Mouse (Mus musculus) urinary bladder, adult 2 months (tissue): ENCODE results near the gene Cdt1. TPM values are rescaled to one million over a fixed set of nuclear protein-coding genes. Genes with fewer than 3 reads are reported as not detected.

Experiments
- DNase-seq: peaks from one replicate; pipeline ENCODE4 v3.0.0; 2022; ENCODE audit warnings: low spot score
- polyA plus RNA-seq: library from polyadenylated mRNA; depleted of rRNA; stranded (reverse); fragments of >200 nt; gene quantifications from 2 replicates; pipeline ENCODE4 v1.2.3, GENCODE M21; 2012

Gene Cdt1
- polyA plus RNA-seq, 1 experiment, result 9.9 TPM

DNA sequence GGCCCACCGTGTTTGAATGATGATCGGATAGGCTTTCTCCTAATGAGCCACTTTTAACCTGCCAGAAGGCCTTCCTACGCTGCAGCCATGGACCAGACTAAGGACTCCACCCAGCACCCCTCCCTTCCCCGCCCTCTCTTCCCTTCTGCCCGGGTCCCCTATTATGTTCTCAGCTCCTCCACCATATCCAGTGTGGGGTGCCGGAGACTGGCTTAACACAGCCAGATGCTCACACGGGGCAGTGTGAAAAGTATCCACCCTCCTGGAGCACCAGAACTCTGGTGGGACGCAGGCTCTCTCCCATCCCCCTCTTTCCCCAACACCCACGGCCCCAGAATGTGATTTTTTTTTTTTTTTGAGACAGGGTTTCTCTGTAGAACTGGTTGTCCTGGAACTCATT, 5.8 kb downstream of the Cdt1 start:
- no peak for DNase-seq

DNA sequence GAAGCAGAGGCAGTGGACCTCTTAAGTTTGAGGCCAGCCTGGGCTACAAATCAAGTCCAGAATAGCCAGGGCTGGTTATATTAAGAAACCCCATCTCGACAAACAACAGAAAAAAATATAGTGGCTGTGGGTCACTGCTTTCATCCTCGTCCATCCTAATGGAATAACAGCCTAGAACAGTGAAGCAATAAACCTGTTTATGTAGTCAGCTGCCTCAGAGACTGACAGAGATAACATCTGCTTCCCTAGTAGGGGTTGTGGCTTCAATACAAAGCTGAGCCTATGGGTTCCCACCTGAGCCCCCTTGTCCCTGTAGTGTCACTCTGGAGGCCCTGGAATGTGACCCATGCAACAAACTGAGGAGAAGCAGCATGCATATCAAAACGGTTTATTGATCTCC, 6.4 kb downstream of the Cdt1 start:
- DNase-seq, result no peak

DNA sequence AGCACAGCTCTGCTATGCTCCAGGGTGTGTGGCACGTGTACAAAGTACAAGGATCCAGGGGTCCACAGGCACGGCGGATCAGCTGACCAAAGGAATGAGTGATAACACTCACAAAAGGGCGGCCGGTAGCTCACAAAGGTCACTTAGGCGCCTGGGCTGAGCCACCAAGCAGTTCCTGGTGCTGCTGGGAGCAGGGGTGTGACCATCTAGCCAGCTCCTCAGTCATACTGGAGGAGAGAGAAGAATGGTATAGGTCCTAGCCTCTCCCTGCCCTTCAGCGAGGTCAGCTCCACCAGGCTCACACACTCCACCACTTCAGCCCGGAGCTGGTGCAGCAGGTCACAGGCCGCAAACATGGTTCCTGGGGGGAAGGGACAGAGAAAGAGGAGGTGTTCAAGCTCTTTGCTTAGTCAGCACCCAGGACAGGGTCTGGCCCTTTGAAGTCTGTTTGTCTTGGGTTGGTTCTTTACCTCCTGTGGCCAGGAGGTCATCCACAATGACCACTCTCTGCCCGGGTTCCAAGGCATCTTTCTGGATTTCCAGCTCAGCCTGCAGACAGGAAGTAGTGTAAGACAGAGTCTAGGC, 6.9 kb downstream of the Cdt1 start:
- DNase-seq, result no peak

DNA sequence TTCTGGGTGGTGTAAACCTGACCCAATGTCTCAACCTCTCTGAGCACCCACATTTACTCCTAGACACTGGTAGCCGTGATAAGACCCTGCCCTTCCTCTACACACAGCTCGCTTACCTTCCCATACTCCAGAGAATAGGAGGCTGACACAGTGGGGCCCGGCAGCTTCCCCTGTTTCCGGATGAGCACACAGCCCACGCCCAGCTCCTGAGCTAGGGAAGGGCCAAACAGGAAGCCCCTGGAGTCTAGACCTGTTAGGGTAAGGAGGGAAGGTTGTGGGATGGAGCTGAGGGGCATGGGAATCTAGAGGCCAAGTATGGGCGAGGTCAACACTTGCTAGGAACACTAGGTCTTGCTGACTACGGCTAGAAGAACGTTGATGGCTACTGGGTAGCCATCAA, 7.5 kb downstream of the Cdt1 start:
- DNase-seq, result no peak

DNA sequence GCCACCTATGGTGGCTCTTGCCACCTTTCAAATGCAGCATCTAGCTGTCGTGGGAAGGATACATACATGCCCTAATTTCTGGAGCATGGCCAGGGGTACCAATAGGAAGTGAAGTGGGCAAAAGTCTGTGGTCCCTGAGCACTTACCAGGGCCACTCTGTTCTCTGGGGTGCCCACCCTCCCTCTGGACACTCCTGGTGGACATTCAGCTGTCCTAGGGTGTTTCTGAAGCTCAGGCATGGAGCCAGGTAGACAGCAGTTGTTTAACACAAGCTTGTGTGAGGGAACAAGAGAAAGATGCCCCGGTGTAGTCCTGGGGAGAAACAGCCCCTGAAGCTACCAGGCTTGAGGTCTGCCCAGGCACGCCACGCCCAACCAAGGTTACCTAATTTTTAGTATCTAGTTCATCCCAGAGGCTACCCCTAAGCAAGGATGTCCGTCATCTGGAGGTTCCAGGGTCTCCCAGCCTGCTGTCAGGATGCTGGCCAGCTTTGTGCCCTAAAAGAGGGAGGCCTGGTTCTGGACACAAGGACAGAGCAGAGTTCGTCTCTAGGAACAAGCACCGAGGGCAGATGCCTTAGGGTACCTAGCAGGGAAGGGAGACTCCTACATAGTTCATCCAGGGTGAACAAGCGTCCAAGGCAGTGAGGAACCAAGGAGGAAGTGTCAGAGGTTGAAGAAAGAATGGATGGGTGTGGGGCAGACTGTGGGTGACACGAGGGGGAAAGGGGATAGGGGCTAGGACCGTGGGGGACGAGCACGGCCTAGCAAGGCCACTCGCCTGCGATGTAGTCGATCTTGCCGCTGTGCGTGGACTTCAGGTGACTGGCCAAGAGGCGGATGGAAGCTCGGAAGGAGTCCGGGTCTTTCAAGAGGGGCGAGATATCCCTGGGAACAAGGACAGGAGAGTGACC, 8.2 kb downstream of the Cdt1 start:
- no peak for DNase-seq

DNA sequence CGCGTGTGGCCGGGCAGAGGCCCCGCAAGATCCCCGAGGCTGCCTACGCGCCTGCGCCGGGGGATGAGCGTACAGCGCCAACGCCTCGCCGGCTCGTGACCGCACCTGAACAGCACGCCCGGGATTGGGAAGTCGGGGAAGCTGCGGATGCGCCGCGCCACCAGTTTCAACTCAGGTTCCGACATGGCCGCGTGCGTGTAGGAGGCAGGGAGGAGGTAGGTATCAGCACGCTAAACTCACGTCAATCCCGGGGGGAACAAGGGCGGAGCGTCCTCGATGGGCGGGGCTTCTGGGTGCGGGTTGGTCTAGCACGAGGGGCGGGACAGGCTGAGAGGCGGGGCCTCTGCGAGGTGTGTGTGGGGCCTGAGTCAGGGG, 8.8 kb downstream of the Cdt1 start, which contains the start of gene Aprt:
TSS of gene Aprt (minus strand) at position 262 of the 375 bp plus-strand sequence.
- DNase-seq, result peak; percentile 80

DNA sequence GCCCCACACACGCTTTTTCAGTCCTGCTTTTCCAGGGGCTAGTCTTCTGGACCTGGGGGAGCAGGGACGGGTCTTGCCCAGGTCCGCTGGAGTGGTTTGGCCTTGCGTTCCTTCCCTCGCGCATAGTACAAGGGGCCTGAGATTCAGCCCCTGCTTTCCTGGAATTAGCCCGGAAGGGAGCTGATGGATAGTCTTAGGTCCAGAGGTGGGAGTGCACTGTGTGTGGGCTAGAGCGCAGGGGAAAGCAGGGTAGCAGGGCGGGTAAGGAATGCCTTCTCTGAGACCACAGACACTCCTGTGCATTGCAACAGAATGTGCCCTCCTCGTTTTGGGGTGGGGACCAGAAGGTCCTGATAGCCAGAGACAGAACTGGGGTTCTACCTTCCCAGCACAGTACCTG, 9.3 kb downstream of the Cdt1 start:
- DNase-seq, result no peak

DNA sequence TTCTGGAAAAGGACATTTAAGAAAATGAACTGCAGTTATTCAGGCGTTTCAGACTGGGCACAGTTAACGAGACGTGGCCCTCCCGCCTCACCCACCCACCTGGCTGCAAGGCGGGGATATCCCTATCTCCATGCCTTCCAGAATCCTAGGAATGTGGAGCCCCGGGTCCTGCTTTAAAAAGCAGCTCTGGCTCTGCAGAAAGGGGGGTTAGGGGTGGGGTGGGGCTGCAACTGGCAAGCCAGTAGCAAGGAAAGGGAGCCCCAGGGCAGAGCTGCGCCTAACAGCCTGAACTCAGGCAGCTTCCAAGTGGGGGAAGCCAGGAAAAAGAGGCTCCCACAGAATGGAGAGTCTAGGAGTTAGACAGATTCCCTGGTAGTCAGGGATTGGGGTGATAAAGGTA, 11.4 kb downstream of the Cdt1 start:
- no peak for DNase-seq

DNA sequence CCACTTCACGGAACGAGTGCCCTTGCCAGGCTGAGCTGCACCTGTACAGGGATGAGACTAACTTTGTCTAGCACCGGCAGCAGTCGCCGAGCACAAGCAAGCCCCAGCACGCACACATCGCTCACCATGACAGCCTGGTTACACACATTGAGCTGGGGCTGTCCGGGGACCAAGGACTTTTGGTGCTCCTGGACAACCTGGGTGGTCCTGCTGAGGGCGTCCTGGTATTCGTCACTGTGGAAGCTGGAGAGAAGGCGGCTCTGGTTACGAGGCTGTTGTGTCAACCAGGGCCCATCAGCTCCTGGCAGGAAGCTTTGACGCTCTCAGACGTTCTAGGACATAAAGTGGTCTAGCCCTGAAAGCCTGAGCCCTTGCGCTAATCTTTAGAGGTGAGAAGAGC, 13.1 kb downstream of the Cdt1 start:
- no peak for DNase-seq

DNA sequence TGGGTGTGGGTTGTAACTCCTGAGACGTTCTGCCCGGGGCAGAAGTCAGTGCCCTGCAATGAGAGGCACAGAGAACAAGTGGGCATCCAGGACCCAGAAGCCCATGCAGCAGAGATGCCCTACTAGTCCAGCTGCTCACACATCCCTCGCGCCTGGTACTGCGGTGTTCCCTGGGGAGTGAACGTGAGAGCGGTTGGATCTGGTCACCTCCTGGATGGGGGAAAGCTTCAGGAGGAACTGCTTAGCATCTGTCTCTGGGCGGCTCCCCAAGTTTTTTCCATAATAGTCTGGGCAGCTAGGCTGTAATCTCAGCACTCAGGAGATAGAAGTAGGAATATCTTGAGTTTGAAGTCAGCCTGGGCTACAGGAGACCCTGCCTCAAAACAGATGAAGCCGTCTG, 17.2 kb downstream of the Cdt1 start:
- no peak for DNase-seq

DNA sequence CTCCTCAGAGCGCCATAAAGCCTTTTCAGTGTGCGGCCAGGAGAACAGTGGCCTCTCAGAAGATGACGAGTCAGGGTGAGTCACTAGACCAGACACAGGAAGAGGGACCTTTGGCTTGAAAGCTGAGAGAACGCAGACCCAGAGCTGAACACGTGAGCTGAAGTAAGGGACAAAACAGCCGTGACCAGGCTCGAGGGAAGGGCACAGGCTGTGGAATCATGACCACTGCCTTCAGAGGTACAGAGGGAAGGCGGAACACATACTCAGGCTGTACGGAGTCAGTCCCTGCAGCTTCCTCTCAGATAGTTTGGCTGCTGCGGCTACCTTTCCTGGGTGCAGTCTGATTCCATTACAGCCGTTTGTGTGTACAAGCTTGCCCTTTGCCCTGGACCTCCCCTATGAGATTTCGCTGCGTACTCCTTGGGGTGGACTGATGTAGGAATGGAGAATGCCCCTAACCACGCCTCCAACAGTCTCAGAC, 17.6 kb downstream of the Cdt1 start:
- DNase-seq, result no peak

DNA sequence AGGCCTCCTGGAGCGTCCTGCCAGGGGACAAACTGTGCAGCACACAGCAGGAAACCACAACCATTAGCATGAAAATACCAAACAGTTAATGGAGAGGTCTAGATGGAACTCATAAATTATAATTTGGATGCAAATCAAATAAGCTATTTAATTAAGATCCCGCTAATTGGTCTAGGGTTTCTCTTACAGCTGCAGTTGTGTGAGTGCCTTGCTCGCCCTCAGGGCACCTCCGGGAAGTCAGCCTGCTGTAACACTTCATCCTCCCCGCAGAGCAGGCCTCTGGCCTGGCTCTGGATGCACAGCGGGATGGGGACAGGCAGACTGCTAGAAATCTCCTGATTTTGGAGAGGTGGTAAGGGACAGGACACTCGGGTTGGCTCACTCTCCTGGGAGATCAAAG, 18.4 kb downstream of the Cdt1 start:
- no peak for DNase-seq

DNA sequence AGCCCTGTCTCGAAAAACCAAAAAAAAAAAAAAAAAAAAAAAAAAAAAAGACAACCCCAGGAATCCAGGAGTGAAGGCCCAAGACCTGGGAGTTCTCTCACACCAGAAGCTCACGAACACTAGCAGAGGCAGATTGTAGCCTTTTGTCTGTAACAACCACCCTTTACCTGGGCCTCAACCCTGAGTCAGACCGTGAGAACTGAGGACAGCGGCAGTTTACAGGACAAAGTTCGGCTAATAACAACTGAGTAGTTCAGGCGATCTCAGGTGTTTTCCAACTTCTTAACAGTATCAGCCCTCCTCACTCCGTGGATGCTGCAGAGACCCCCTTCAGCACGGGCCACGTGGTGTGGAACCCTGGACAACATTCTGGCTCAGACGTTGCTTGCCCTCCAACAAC, 18.9 kb downstream of the Cdt1 start:
- DNase-seq, result no peak

DNA sequence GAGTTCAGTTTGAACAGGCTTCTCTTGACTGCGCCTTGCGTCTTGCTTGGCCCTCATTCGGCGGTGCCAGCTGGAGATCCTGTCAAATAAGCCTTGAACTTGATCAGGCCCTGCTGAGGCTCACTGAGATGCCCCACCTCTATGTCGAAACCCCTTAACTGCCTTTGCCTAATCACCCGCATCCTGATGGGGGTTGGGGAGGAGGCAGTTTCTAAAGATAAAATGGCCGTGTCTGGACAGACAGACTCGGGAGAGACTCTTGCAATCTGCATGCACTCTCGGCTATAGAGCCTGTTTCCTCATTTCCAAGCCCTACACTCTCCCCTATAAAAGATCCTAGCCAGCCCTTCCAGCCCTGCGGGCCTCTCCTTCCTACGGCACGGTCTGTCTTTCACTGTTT, 25.4 kb downstream of the Cdt1 start:
- DNase-seq, result no peak

DNA sequence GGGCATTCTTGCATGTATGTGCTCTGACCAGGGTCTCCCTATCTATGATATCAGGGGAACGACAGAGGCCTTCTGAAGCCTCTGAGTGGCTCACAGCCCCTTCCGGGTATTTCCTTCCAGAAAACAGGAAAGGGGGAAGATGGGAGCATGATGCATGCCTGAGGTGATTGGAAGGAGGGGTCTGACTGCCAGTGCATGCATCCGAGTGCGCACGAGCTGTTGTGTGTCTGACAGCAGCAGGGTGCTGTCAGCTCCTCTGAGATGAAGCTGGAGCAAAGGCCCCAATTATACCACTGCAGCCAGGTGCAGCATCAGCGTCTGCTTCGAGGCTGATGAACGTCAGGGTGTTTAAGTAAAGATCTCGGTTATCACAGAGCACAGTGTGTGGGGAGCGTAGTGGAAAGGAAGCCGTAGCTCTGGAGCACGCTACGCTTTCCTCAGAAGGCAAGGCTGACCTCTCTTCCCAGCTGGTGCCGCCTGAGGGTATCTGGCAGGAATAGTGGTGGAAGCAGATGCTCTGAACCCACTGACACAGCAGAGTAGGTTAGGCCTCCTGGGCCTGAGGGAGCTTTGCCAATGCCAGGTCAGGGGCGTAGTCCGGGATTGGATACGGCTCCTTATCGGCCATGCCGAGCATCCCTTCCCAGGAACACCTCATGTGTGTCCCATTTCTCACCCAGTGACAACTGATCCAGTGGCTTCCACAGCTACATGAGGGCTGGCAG, 26.1 kb downstream of the Cdt1 start:
- no peak for DNase-seq

DNA sequence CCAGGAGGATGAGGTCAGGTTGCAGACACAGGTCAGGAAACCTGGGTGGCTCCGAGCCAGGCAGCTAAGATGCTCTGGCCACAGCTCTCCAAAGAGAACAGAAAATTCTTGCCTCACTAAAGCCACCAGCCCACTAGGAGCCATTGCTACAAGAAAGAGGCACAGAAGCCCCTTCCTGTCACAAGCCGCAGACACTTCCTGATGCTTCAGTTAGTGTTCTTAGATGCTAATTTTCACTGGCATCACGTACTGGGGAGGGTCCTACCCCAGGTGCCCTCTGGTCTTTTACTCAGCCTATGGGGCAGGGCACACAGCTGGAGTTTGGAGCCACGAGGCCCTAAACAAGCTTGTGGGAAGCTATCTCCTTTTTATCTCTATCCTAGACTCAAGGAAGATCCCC, 28.2 kb downstream of the Cdt1 start:
- no peak for DNase-seq

DNA sequence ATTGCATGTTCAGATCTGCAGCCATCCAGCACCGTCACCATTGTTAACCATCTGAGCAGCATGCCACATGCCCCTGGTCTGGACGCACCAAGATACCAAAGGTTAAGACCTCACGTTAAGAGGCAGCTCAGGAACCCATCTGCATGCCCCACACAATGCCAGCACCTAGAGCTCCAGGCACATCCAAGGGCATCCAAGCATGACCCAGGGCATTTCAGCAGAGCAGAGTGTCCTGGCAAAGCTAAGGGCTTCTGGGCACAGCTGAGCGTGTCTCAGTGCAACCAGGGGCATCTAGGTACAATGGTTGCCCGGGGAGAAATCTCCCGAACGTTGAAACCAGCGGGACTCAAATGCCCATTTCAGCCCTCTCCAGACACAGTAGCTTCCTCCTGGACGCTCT, 32.9 kb downstream of the Cdt1 start:
- no peak for DNase-seq

DNA sequence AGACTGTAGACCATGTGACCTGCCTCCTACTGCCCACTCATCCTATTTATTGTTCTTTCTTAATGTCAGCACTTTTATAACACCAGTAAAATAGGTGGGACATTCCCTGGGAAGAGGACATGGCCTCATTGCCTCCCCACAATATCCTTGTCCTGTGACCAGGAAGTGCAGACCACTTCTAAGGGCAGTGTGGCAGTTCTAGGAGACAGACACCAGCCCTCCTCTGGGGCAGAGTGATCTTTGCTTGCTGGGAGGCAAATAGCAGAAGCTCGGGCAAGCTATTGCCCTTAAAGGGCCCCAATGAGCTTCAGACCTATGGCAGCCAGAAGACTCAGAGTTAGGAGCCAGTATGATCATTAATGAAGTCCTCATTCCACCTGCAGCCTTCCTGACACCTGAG, 36.8 kb downstream of the Cdt1 start:
- no peak for DNase-seq

DNA sequence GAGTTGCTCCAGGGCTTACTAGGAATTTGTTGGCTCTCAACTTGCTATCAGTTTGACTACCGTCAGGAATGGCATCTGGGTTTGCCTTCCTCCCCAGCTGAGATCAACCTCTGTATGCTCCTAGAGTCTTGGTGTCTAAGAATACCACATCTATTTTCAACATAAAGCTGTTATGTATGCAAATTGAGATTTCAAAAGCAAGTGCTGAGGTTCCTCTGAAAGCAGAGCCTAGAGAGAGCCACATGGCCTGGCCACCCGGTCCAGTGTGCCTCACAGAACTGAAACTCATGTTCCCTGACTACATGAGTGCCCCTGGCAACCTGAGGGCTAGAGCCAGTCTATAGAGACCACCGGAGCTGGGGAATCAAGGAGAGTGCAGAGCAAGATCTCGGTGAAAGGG, 37.6 kb downstream of the Cdt1 start:
- no peak for DNase-seq

DNA sequence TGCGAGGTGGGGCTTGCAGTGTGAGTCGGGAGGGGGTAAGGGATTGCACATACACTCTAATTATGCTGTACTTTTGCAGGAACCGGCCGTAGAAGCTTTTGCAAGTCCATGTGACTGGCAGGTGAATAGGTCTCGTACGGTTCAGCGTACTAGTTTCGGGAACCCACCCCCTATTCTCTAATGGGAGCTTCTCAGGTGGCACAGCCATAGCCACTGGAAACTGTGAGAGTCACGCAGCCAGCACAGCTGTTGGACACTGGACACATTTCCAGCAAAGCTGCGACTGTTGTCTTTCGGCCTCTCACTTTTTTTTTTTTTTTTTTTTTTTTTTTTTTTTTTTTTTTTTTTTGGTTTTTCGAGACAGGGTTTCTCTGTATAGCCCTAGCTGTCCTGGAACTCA, 39.0 kb downstream of the Cdt1 start:
- DNase-seq, result no peak

DNA sequence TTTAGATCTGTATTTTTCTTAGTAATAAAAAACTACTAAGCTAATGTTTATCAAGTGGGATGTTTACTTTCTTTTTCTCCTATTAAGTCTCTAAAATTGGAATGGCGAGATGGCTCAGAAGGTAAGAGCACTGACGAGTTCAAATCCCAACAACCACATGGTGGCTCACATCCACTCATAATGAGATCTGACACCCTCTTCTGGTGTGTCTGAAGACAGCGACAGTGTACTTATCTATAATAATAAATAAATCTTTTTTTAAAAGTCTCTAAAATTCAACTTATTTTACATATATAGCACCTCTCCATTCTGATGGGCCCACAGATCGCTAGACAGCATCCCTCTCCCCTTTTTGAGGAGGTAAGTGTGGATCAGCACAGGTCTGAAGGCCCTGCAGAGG, 42.4 kb downstream of the Cdt1 start:
- DNase-seq, result no peak

DNA sequence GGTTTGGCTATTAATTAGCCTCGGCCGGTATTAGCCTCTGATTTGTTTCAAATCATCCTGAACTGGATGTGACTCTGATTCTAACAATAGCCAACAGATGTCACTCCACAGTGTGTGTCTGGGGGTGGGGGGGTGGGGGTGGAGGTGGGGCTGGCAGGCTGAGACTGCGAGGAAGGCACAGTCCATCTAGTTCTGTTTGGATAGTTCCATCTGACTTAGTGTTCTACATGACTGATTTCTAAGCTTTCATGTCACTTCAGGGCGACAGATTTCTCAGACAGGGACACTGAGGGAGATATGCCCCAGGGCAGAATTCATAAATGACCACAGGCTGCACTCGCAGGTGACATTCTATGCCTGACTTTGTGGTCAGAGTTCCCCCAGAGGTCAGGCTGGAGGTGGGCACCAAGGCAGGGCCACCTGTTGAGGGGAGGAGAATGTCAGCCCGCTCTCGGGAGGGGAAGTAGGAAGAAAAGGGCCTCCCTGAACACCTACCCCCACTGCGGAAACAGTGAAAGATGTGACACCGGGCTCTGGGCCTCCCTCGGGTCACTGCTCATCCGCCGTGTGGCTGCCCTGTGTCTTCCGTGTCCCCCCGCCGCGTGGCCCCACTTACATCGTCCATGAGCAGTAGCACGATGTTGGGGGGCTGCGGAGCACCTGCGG, 42.9 kb downstream of the Cdt1 start:
- no peak for DNase-seq
